Mouse (Mus musculus) liver, embryonic 11.5 days (tissue): ENCODE results near the gene Lpo. TPM values are rescaled to one million over a fixed set of nuclear protein-coding genes. Genes with fewer than 3 reads are reported as not detected.

Experiments
- ATAC-seq: fragments of 200-750 bp; cut with Nextera tagmentation; replicated peaks from 2 replicates; pipeline ENCODE4 v1.8.0; 2017; ENCODE audit warnings: moderate number of reproducible peaks, mild to moderate bottlenecking, moderate TSS enrichment, moderate library complexity; ENCODE audit not compliant: low FRiP score
- DNase-seq: peaks from one replicate; pipeline ENCODE4 v3.0.0-alpha.2; 2017; ENCODE audit warnings: low spot score
- H3K27ac ChIP-seq: fragments of 300-500 bp; sonication (generic); 2 replicates; pipeline ENCODE4 v1.5.1; 2014; ENCODE audit warnings: mild to moderate bottlenecking, low read depth, low read length, control low read depth
- H3K27me3 ChIP-seq: fragments of 300-500 bp; sonication (generic); replicated peaks from 2 replicates; pipeline ENCODE4 v1.6.1; 2014; ENCODE audit warnings: low read length, mixed read lengths; ENCODE audit not compliant: control insufficient read depth, insufficient read depth
- H3K36me3 ChIP-seq: fragments of 300-500 bp; sonication (generic); 2 replicates; pipeline ENCODE4 v1.6.1; 2014; ENCODE audit warnings: mild to moderate bottlenecking, low read length, moderate library complexity, mixed read lengths; ENCODE audit not compliant: control insufficient read depth, insufficient read depth
- H3K4me1 ChIP-seq: fragments of 300-500 bp; sonication (generic); replicated peaks from 2 replicates; pipeline ENCODE4 v1.6.1; 2014; ENCODE audit warnings: low read length, mixed read lengths; ENCODE audit not compliant: control insufficient read depth, insufficient read depth
- H3K4me2 ChIP-seq: fragments of 300-500 bp; sonication (generic); 2 replicates; pipeline ENCODE4 v1.6.1; 2014; ENCODE audit warnings: mild to moderate bottlenecking, control low read depth, moderate library complexity
- H3K4me3 ChIP-seq: fragments of 300-500 bp; sonication (generic); 2 replicates; pipeline ENCODE4 v1.5.1; 2014; ENCODE audit warnings: low read depth, low read length, control low read depth
- H3K9ac ChIP-seq: fragments of 300-500 bp; sonication (generic); 2 replicates; pipeline ENCODE4 v1.6.1; 2014; ENCODE audit warnings: low read depth, low read length, control low read depth
- H3K9me3 ChIP-seq: fragments of 300-500 bp; sonication (generic); 2 replicates; pipeline ENCODE4 v1.6.1; 2016; ENCODE audit warnings: low read length, inconsistent platforms, mixed read lengths; ENCODE audit not compliant: control insufficient read depth
- WGBS: fragments of 180-500 bp; shearing (Covaris S2); extraction: QIAGEN DNeasy Blood & Tissue Kit; methylation state at CpG from one replicate; pipeline ENCODE4 v1.1.7; 2014; 5-methylcytosine and 5-hydroxymethylcytosine counted together
- microRNA counts: library from miRNA; unstranded; fragments of <30 nt; microRNA quantifications from one replicate; lab custom pipeline; 2015
- microRNA-seq: library from miRNA; unstranded; fragments of <30 nt; microRNA quantifications from one replicate; pipeline ENCODE4, GENCODE M21; 2017; ENCODE audit warnings: borderline number of aligned reads
- polyA plus RNA-seq: library from polyadenylated mRNA; unstranded; fragments of >200 nt; fragmentation: Nextera tagmentation; extraction: Ambion mirVana; gene quantifications from 2 replicates; pipeline ENCODE4 v1.2.1, GENCODE M21; 2014

The Lpo gene
- polyA plus RNA-seq, 1 experiment from 2014 or later, result not detected

- Histone ChIP-seq H3K27me3 (peaks cover 42% of the 10 kb centered on the region), H3K4me2 (no peak overlapping the region), H3K9me3 (no peaks in the 10 kb centered on the region), H3K4me3 (no peak overlapping the region), H3K27ac (peak overlapping the region; percentile 100), H3K4me1 (peaks cover 13% of the 10 kb centered on the region), H3K36me3 (peaks cover 10% of the 10 kb centered on the region; the same call in 1 of the 2 replicates), H3K9ac (no peak overlapping the region)
- WGBS, result 48% methylated on average over 4 of the region's 4 CpGs
- ATAC-seq (peak; percentile 49), DNase-seq (peak; percentile 39)
Observed at GRCm38 (mm10) chr11:87758957-87759608, 69.0 kb downstream of the Lpo start.

- ATAC-seq (peak; percentile 12), DNase-seq (no peak)
- H3K36me3 ChIP-seq, result peaks cover 10% of the 10 kb centered on the region; the same call in 1 of the 2 replicates
- peak overlapping the region; percentile 70 for H3K4me2 ChIP-seq
- H3K4me1 ChIP-seq, result peaks cover 12% of the 10 kb centered on the region
- WGBS, result 43% methylated on average over 7 of the region's 7 CpGs
- H3K27me3 ChIP-seq, result peaks cover 35% of the 10 kb centered on the region
- peak overlapping the region; percentile 100 for H3K27ac ChIP-seq
- peak overlapping the region; percentile 90; the same call in 1 of the 2 replicates for H3K4me3 ChIP-seq
- peak overlapping the region; percentile 34; the same call in 1 of the 2 replicates for H3K9ac ChIP-seq
- H3K9me3 ChIP-seq, result no peaks in the 10 kb centered on the region
Observed at GRCm38 (mm10) chr11:87758161-87758911, 69.8 kb downstream of the Lpo start.

GRCm38 (mm10) chr11:87757001-87757954 is 70.8 kb downstream of the Lpo start:
- peaks cover 24% of the 10 kb centered on the region for H3K27me3 ChIP-seq
- H3K9ac ChIP-seq, result peak overlapping the region; percentile 99
- WGBS, result 45% methylated on average over 25 of the region's 25 CpGs
- peak overlapping the region; percentile 100 for H3K27ac ChIP-seq
- DNase-seq, result peak; percentile 43
- no peak for ATAC-seq
- H3K4me3 ChIP-seq, result peak overlapping the region; percentile 90
- no peaks in the 10 kb centered on the region for H3K9me3 ChIP-seq
- H3K4me2 ChIP-seq, result peak overlapping the region; percentile 70
- H3K36me3 ChIP-seq, result peaks cover 10% of the 10 kb centered on the region; the same call in 1 of the 2 replicates
- H3K4me1 ChIP-seq, result peaks cover 20% of the 10 kb centered on the region

MicroRNAs within 50 kb of the gene (microRNA counts, 519-probe panel; counts per million panel counts)
- 8,584 counts per million, percentile 99 among the panel's probes with 10 or more counts for microRNA mmu-miR-142-3p (lab: Ali Mortazavi, UCI)
- microRNA mmu-miR-142-5p (lab: Ali Mortazavi, UCI), result 3,073 counts per million, percentile 12 among the panel's probes with 10 or more counts

Small RNAs within 50 kb of the gene (microRNA-seq; reads per million reads assigned to microRNA genes)
- gene Mir142, result not detected
- gene Mir142b, result not detected

Other genes starting within 250 kb of the Lpo start
- gene Mtmr4, start 236.1 kb downstream of the Lpo start, polyA plus RNA-seq, result 31.5 and 34.8 TPM in 2 replicates
- 0.08 and 0.10 TPM in 2 replicates for gene Hsf5, start 211.1 kb downstream of the Lpo start, polyA plus RNA-seq
- gene Rnf43, start 165.6 kb downstream of the Lpo start, polyA plus RNA-seq, result 8.2 and 10.0 TPM in 2 replicates
- gene Supt4a, start 90.7 kb downstream of the Lpo start, polyA plus RNA-seq, result 233 and 240 TPM in 2 replicates
- 7.7 and 9.3 TPM in 2 replicates for gene Tspoap1, start 67.7 kb downstream of the Lpo start, polyA plus RNA-seq
- gene Mpo, start 34.7 kb downstream of the Lpo start, polyA plus RNA-seq, result 190 and 206 TPM in 2 replicates
- gene Mks1, start 24.9 kb upstream of the Lpo start, polyA plus RNA-seq, result 7.1 and 9.2 TPM in 2 replicates
- 6.2 and 9.7 TPM in 2 replicates for gene Epx, start 47.2 kb upstream of the Lpo start, polyA plus RNA-seq
- gene Olfr462, start 64.0 kb upstream of the Lpo start, polyA plus RNA-seq, result not detected in 2 replicates
- gene Olfr463, start 69.1 kb upstream of the Lpo start, polyA plus RNA-seq, result not detected in 2 replicates
- not detected in 2 replicates for gene Olfr464, start 92.7 kb upstream of the Lpo start, polyA plus RNA-seq
- gene Dynll2, start 159.2 kb upstream of the Lpo start, polyA plus RNA-seq, result 17.7 and 19.4 TPM in 2 replicates
- 323 and 337 TPM in 2 replicates for gene Srsf1, start 219.1 kb upstream of the Lpo start, polyA plus RNA-seq
- gene Vezf1, start 240.0 kb upstream of the Lpo start, polyA plus RNA-seq, result 21.7 and 24.0 TPM in 2 replicates